Mouse (Mus musculus) neural tube, embryonic 15.5 days (tissue): ENCODE measurements around the gene Aspscr1. TPM values are rescaled to one million over a fixed set of nuclear protein-coding genes. Genes with fewer than 3 reads are reported as not detected.

Source experiments
- ATAC-seq: fragments of 200-750 bp; cut with Nextera tagmentation; 2 replicates; pipeline ENCODE4 v1.8.0; 2017; ENCODE audit warnings: mild to moderate bottlenecking, moderate TSS enrichment, moderate library complexity; ENCODE audit not compliant: low FRiP score
- H3K27ac ChIP-seq: fragments of 300-500 bp; sonication (generic); replicated peaks from 2 replicates; pipeline ENCODE4 v1.5.1; 2015; ENCODE audit warnings: mild to moderate bottlenecking, inconsistent platforms
- H3K27me3 ChIP-seq: fragments of 300-500 bp; sonication (generic); replicated peaks from 2 replicates; pipeline ENCODE4 v1.6.1; 2015; ENCODE audit warnings: inconsistent platforms
- H3K36me3 ChIP-seq: fragments of 300-500 bp; sonication (generic); 2 replicates; pipeline ENCODE4 v1.6.1; 2015; ENCODE audit warnings: inconsistent platforms
- H3K4me1 ChIP-seq: fragments of 300-500 bp; sonication (generic); 2 replicates; pipeline ENCODE4 v1.6.1; 2015; ENCODE audit warnings: inconsistent platforms
- H3K4me2 ChIP-seq: fragments of 300-500 bp; sonication (generic); 2 replicates; pipeline ENCODE4 v1.6.1; 2015; ENCODE audit warnings: inconsistent platforms, mild to moderate bottlenecking, moderate library complexity
- H3K4me3 ChIP-seq: fragments of 300-500 bp; sonication (generic); replicated peaks from 2 replicates; pipeline ENCODE4 v1.5.1; 2015; ENCODE audit warnings: mild to moderate bottlenecking, inconsistent platforms
- H3K9ac ChIP-seq: fragments of 300-500 bp; sonication (generic); replicated peaks from 2 replicates; pipeline ENCODE4 v1.6.1; 2015; ENCODE audit warnings: mild to moderate bottlenecking, inconsistent platforms
- H3K9me3 ChIP-seq: fragments of 300-500 bp; sonication (generic); replicated peaks from 2 replicates; pipeline ENCODE4 v1.6.1; 2016; ENCODE audit warnings: inconsistent platforms
- WGBS: fragments of 180-500 bp; shearing (Covaris S2); methylation state at CpG from one replicate; pipeline ENCODE4 v1.1.7; 2015; ENCODE audit warnings: mixed read lengths; 5-methylcytosine and 5-hydroxymethylcytosine counted together
- polyA plus RNA-seq: library from polyadenylated mRNA; unstranded; fragments of >200 nt; fragmentation: Nextera tagmentation; extraction: Ambion mirVana; gene quantifications from 2 replicates; pipeline ENCODE4 v1.2.1, GENCODE M21; 2015

Gene Aspscr1
- polyA plus RNA-seq, 1 experiment from 2014 or later = 148 TPM

DNA sequence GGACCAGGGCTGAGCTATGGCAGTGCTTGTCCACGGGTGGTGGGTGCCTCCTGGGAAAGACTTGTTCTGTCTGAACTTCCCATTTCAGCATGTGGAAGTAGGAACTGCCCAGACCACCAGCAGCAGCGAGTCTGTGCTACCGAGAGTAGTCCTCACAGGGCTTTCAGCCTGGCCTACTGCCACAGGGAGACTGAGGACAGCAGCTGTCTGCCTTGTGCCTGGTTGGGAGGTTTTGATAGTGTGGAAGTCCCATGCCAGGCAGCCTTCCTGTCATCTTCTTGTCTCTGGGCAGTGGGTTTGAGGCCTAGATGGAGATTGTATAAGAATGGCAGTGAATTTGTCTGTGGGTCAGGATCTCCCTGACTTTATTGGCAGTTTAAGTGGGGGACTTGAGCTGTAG lies 16.6 kb downstream of the Aspscr1 start:
- Histone ChIP-seq H3K36me3 (peaks cover 63% of the 10 kb centered on the region), H3K27ac (no peak overlapping the region), H3K9ac (no peak overlapping the region), H3K4me3 (no peak overlapping the region), H3K9me3 (no peaks in the 10 kb centered on the region), H3K27me3 (no peaks in the 10 kb centered on the region), H3K4me2 (no peak overlapping the region), H3K4me1 (no peaks in the 10 kb centered on the region)
- WGBS = 87% methylated on average over 3 of the region's 3 CpGs
- no peak for ATAC-seq

GRCm38 (mm10) chr11:120692471-120693011 lies 19.8 kb downstream of the Aspscr1 start:
- H3K4me2 ChIP-seq = no peak overlapping the region
- no peak for ATAC-seq
- no peaks in the 10 kb centered on the region for H3K9me3 ChIP-seq
- H3K4me3 ChIP-seq = no peak overlapping the region
- no peaks in the 10 kb centered on the region for H3K27me3 ChIP-seq
- peaks cover 58% of the 10 kb centered on the region for H3K36me3 ChIP-seq
- H3K4me1 ChIP-seq = peaks cover 15% of the 10 kb centered on the region
- 92% methylated on average over 4 of the region's 4 CpGs for WGBS
- no peak overlapping the region for H3K9ac ChIP-seq
- no peak overlapping the region for H3K27ac ChIP-seq

GRCm38 (mm10) chr11:120693461-120693860 lies 20.7 kb downstream of the Aspscr1 start:
- Histone ChIP-seq H3K9me3 (no peaks in the 10 kb centered on the region), H3K36me3 (peaks cover 50% of the 10 kb centered on the region), H3K27me3 (no peaks in the 10 kb centered on the region), H3K27ac (no peak overlapping the region), H3K9ac (no peak overlapping the region), H3K4me3 (no peak overlapping the region), H3K4me2 (no peak overlapping the region), H3K4me1 (peaks cover 15% of the 10 kb centered on the region)
- 60% methylated on average over 3 of the region's 3 CpGs for WGBS
- no peak for ATAC-seq

- Histone ChIP-seq H3K27ac (peak overlapping the region; percentile 24; the same call in 1 of the 2 replicates), H3K9me3 (no peaks in the 10 kb centered on the region), H3K36me3 (peaks cover 38% of the 10 kb centered on the region), H3K4me3 (no peak overlapping the region), H3K9ac (no peak overlapping the region), H3K4me2 (no peak overlapping the region), H3K27me3 (no peaks in the 10 kb centered on the region), H3K4me1 (peaks cover 15% of the 10 kb centered on the region)
- 14% methylated on average over 4 of the region's 4 CpGs for WGBS
- ATAC-seq = peak; percentile 78
Observed at GRCm38 (mm10) chr11:120695184-120695583, 22.4 kb downstream of the Aspscr1 start.

- 11% methylated on average over 12 of the region's 12 CpGs for WGBS
- Histone ChIP-seq H3K4me2 (no peak overlapping the region), H3K27ac (peak overlapping the region; percentile 24), H3K36me3 (peaks cover 34% of the 10 kb centered on the region), H3K9me3 (no peaks in the 10 kb centered on the region), H3K4me3 (no peak overlapping the region), H3K4me1 (peaks cover 15% of the 10 kb centered on the region), H3K27me3 (no peaks in the 10 kb centered on the region), H3K9ac (no peak overlapping the region)
- no peak for ATAC-seq
Observed at GRCm38 (mm10) chr11:120695641-120696040, 22.9 kb downstream of the Aspscr1 start.

DNA sequence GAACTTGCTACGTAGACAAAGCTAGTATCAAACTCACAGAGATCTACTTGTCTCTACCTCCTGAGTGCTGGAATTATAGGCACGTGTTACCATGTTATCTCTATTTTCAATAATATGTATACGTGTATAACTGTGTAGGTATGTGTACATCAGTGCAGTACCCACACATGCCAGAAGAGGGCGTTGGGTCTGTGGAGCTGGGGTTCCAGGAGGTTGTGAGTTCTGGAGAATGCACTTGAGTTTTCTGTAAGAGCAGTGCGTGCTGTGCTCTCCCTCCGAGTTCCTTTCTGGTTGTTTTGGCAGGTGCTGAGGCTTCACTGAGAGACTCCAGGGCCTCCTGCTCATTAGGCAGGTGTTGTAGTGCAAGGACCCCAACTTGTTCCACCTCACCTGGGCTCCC lies 23.8 kb downstream of the Aspscr1 start:
- Histone ChIP-seq H3K9me3 (no peaks in the 10 kb centered on the region), H3K9ac (no peak overlapping the region), H3K36me3 (peaks cover 34% of the 10 kb centered on the region), H3K27ac (no peak overlapping the region), H3K4me2 (no peak overlapping the region), H3K4me1 (peaks cover 15% of the 10 kb centered on the region), H3K4me3 (no peak overlapping the region), H3K27me3 (no peaks in the 10 kb centered on the region)
- no peak for ATAC-seq
- 91% methylated on average over 6 of the region's 6 CpGs for WGBS

GRCm38 (mm10) chr11:120697741-120698140 lies 25.0 kb downstream of the Aspscr1 start:
- H3K9me3 ChIP-seq = no peaks in the 10 kb centered on the region
- WGBS = 62% methylated on average over 10 of the region's 10 CpGs

GRCm38 (mm10) chr11:120703696-120704454 lies 31.1 kb downstream of the Aspscr1 start:
- ATAC-seq = no peak; the same call in 1 of the 2 replicates
- H3K27me3 ChIP-seq = no peaks in the 10 kb centered on the region
- no peak overlapping the region; the same call in 1 of the 2 replicates for H3K9ac ChIP-seq
- no peaks in the 10 kb centered on the region for H3K9me3 ChIP-seq
- 0 out of 2 replicates have a peak overlapping the region, but pooled peaks have one; percentile 5 for H3K27ac ChIP-seq
- peaks cover 16% of the 10 kb centered on the region for H3K4me1 ChIP-seq
- H3K4me3 ChIP-seq = no peak overlapping the region
- H3K36me3 ChIP-seq = peaks cover 21% of the 10 kb centered on the region
- H3K4me2 ChIP-seq = no peak overlapping the region
- 29% methylated on average over 15 of the region's 15 CpGs for WGBS

More at GRCm38 (mm10) chr11:120697741-120698140, 25.0 kb downstream of the Aspscr1 start:
- no peak overlapping the region for H3K27ac ChIP-seq
- no peak overlapping the region for H3K4me2 ChIP-seq
- H3K4me3 ChIP-seq = no peak overlapping the region
- ATAC-seq = no peak
- no peak overlapping the region; the same call in 1 of the 2 replicates for H3K9ac ChIP-seq
- peaks cover 15% of the 10 kb centered on the region for H3K4me1 ChIP-seq
- peaks cover 37% of the 10 kb centered on the region for H3K36me3 ChIP-seq
- no peaks in the 10 kb centered on the region for H3K27me3 ChIP-seq

DNA sequence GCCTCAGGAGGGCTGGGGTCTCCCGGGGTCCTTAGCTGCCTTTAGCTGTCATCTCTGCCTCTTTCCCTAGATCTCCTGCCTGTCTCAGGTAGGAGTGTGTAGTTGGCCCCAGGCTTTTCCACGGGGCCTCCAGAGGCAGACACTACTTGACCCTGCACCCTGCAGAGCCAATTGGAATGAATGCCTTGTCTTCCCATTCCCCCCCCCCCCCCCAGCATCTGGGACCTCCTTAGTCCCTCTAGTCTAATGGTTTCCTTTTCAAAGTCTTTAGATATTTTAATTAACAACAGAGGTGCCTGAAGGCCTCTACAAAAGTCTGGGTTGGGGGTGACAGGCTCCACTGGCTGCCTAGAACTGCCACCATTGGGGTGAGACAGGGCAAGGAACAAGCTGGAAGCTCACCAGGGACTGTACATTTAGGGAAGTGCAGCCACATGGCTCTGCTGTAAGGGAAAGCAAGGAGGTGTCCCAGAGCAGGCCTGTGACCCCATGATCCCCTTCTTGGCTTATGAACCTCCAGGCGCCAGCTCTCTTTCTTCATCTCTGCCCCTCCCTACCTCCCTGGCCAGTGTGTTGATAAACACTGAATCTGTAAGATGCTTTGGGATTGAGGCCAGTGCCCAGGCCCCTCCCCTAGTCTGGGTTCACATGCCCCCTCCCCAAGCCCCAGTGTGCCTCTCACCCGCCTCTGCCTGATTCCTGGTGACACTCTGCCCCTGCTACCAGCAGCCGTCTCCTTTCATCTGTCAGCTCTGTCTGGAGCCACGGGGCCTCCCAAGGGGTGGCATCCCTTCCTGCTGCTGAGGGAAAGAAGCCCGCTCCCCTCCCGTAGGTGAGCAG lies 31.9 kb downstream of the Aspscr1 start:
- WGBS = 24% methylated on average over 8 of the region's 8 CpGs
- no peak overlapping the region for H3K27ac ChIP-seq
- peaks cover 16% of the 10 kb centered on the region for H3K4me1 ChIP-seq
- no peaks in the 10 kb centered on the region for H3K9me3 ChIP-seq
- no peak overlapping the region for H3K4me3 ChIP-seq
- H3K4me2 ChIP-seq = no peak overlapping the region
- no peak for ATAC-seq
- H3K9ac ChIP-seq = no peak overlapping the region; the same call in 1 of the 2 replicates
- H3K27me3 ChIP-seq = no peaks in the 10 kb centered on the region
- peaks cover 22% of the 10 kb centered on the region for H3K36me3 ChIP-seq

DNA sequence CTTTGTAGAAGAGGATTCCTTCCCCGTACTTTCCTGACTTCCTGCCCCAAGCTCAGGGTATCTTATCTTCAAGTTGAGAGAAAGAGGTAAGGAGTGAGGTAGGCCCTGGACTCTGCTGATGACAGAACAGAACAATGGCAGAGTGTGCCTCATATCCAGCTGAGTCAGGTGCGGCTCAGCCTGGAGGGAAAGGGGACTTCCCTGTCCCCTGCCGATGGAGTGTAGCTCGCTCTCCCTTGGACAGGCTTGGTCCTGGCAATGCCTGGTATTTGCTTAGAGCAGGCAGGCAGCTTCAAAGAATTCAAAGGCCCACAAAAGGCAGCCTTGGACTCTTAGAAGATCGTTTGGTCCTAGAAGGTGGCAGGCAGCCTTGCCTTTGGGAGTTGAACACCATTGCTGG lies 33.3 kb downstream of the Aspscr1 start:
- H3K4me3 ChIP-seq = no peak overlapping the region
- no peak overlapping the region for H3K4me2 ChIP-seq
- H3K27ac ChIP-seq = no peak overlapping the region
- no peaks in the 10 kb centered on the region for H3K27me3 ChIP-seq
- ATAC-seq = no peak
- no peak overlapping the region for H3K9ac ChIP-seq
- no peaks in the 10 kb centered on the region for H3K9me3 ChIP-seq
- H3K36me3 ChIP-seq = peaks cover 33% of the 10 kb centered on the region
- 59% methylated on average over 5 of the region's 5 CpGs for WGBS
- peaks cover 16% of the 10 kb centered on the region for H3K4me1 ChIP-seq

GRCm38 (mm10) chr11:120707225-120707624 lies 34.5 kb downstream of the Aspscr1 start:
- H3K27me3 ChIP-seq = no peaks in the 10 kb centered on the region
- no peaks in the 10 kb centered on the region for H3K9me3 ChIP-seq
- peak overlapping the region; percentile 54; the same call in 1 of the 2 replicates for H3K27ac ChIP-seq
- H3K4me3 ChIP-seq = no peak overlapping the region
- WGBS = 13% methylated on average over 12 of the region's 12 CpGs
- no peak overlapping the region for H3K4me2 ChIP-seq
- peaks cover 26% of the 10 kb centered on the region for H3K36me3 ChIP-seq
- H3K4me1 ChIP-seq = peaks cover 22% of the 10 kb centered on the region
- H3K9ac ChIP-seq = no peak overlapping the region
- no peak for ATAC-seq
